In genomic region chr11:31670468-31670921, GRCm38 (mm10) we compare ENCODE assay signal across 8 mouse cellular contexts. TPM values are rescaled to one million over a fixed set of nuclear protein-coding genes. Genes with fewer than 3 reads are reported as not detected.
DNase-seq lines count a peak whose midpoint lies in the region; ATAC-seq and TF ChIP-seq lines count a peak whose summit lies in the region.

No protein-coding gene starts in this region.

- H3K4me1 ChIP-seq in megakaryocyte, embryonic 14.5 days = peaks cover 28% of the 10 kb centered on the region
- peaks cover 9% of the 10 kb centered on the region for H3K4me1 ChIP-seq in forebrain, postnatal 0 days (ENCODE audit: insufficient read depth)
- peaks cover 10% of the 10 kb centered on the region; the same call in 1 of the 2 replicates for H3K4me1 ChIP-seq in stomach, embryonic 15.5 days

- no peaks in the 10 kb centered on the region for H3K27me3 ChIP-seq in megakaryocyte, embryonic 14.5 days (replicated peaks)
- H3K27me3 ChIP-seq in forebrain, postnatal 0 days (ENCODE audit: insufficient read depth, low read length) = no peaks in the 10 kb centered on the region
- no peaks in the 10 kb centered on the region for H3K27me3 ChIP-seq in stomach, embryonic 15.5 days (replicated peaks)

- WGBS in forebrain, postnatal 0 days = 49% methylated on average over 5 of the region's 5 CpGs
- WGBS in stomach, embryonic 15.5 days = 65% methylated on average over 5 of the region's 5 CpGs

- H3K27ac ChIP-seq in forebrain, postnatal 0 days (ENCODE audit: low read depth, low read length) = no peak overlapping the region
- no peak overlapping the region for H3K27ac ChIP-seq in stomach, embryonic 15.5 days

- DNase-seq in forebrain, postnatal 0 days = no peak
- DNase-seq in kidney, postnatal 36 days = peak; percentile 63 to 88
- no peak for DNase-seq in embryo, embryonic 10 days (ENCODE audit: low spot score)
- DNase-seq in lung, adult 18-20 months = no peak
- no peak for DNase-seq in layer of hippocampus, adult 11-12 months (ENCODE audit: low spot score)

- TF ChIP-seq CTCF in forebrain, postnatal 0 days (IDR thresholded peaks at IDR 0.05; ENCODE audit: low read depth) = no peak

- H3K36me3 ChIP-seq in megakaryocyte, embryonic 14.5 days (replicated peaks; ENCODE audit: low read length) = peaks cover 43% of the 10 kb centered on the region
- peaks cover 31% of the 10 kb centered on the region for H3K36me3 ChIP-seq in forebrain, postnatal 0 days (ENCODE audit: insufficient read depth)
- H3K36me3 ChIP-seq in stomach, embryonic 15.5 days = peaks cover 20% of the 10 kb centered on the region

- ATAC-seq in megakaryocyte, adult 5-6 weeks (ENCODE audit: poor library complexity, severe bottlenecking) = no peak
- no peak for ATAC-seq in forebrain, postnatal 0 days
- no peak for ATAC-seq in stomach, embryonic 15.5 days (ENCODE audit: insufficient read depth, low FRiP score, low read depth)

- no peaks in the 10 kb centered on the region for H3K9me3 ChIP-seq in megakaryocyte, embryonic 14.5 days
- no peaks in the 10 kb centered on the region for H3K9me3 ChIP-seq in forebrain, postnatal 0 days (ENCODE audit: low read length)
- no peaks in the 10 kb centered on the region for H3K9me3 ChIP-seq in stomach, embryonic 15.5 days

- H3K4me3 ChIP-seq in megakaryocyte, embryonic 14.5 days (replicated peaks) = peak overlapping the region; percentile 64
- peak overlapping the region; percentile 80 for H3K4me3 ChIP-seq in forebrain, postnatal 0 days (ENCODE audit: low read depth, low read length)
- peak overlapping the region; percentile 23; the same call in 1 of the 2 replicates for H3K4me3 ChIP-seq in stomach, embryonic 15.5 days (replicated peaks)

- no peak overlapping the region for H3K9ac ChIP-seq in forebrain, postnatal 0 days
- no peak overlapping the region for H3K9ac ChIP-seq in stomach, embryonic 15.5 days

- peak overlapping the region; percentile 66 for H3K4me2 ChIP-seq in forebrain, postnatal 0 days (ENCODE audit: low read depth)
- peak overlapping the region; percentile 56 for H3K4me2 ChIP-seq in stomach, embryonic 15.5 days

RNA-seq across cellular contexts. Expression of gene Bod1, which starts 1.2 kb away (rescaled TPM):
- polyA plus RNA-seq in megakaryocyte, embryonic 14.5 days (2012; ENCODE audit: insufficient read depth, low replicate concordance) = 5.0 and 5.2 TPM in 2 replicates
- 7.1 and 9.7 TPM in 2 replicates for total RNA-seq in megakaryocyte, adult 5-6 weeks (2015)
- total RNA-seq in megakaryocyte, adult 5-6 weeks (2017) = 8.3 and 12.7 TPM in 2 replicates
- 123 and 131 TPM in 2 replicates for total RNA-seq in forebrain, postnatal 0 days (2014; rRNA removed)
- 147 and 160 TPM in 2 replicates for polyA plus RNA-seq in forebrain, postnatal 0 days (2015; fragmentation: Nextera tagmentation; extraction: Ambion mirVana)
- 77.0 and 78.3 TPM in 2 replicates for polyA plus RNA-seq in stomach, embryonic 15.5 days (2015; fragmentation: Nextera tagmentation; extraction: Ambion mirVana)

Comparison
In these comparisons a context has a peak if more than half of its experiments do, and no peak if none do; other contexts are left out.
1. H3K4me3 ChIP-seq: peak in every context shown above with its lines; median percentile 80 in forebrain, postnatal 0 days; 64 in megakaryocyte, embryonic 14.5 days; 23 in stomach, embryonic 15.5 days.
2. DNase-seq: peak in kidney, postnatal 36 days (2 of 2); none in forebrain, postnatal 0 days (single experiment), embryo, embryonic 10 days (single experiment), lung, adult 18-20 months (0 of 2) and layer of hippocampus, adult 11-12 months (single experiment).
3. RNA of gene Bod1, which starts 1.2 kb away (polyA plus RNA-seq): 147 to 160 TPM in forebrain, postnatal 0 days and 77.0 to 78.3 TPM in stomach, embryonic 15.5 days; 5.0 to 5.2 TPM in megakaryocyte, embryonic 14.5 days; every median in the first group is over 10 times any median in the second.